Mouse (Mus musculus) neural tube, embryonic 14.5 days (tissue): ENCODE measurements at regions not wholly inside any gene's neighbourhood (a gene's known extent, or its start where the extent isn't known, plus 50 kb on each side); places are given as distances from the start of the nearest gene placed in this dataset.
A peak's percentile ranks its signal among the peaks of the same experiment; 100 is the strongest.

Experiments
- ATAC-seq: fragments of 200-750 bp; cut with Nextera tagmentation; 2 replicates; pipeline ENCODE4 v1.8.0; 2017; ENCODE audit warnings: low read depth, mild to moderate bottlenecking, moderate TSS enrichment, moderate library complexity
- H3K27ac ChIP-seq: fragments of 300-500 bp; sonication (generic); 2 replicates; pipeline ENCODE4 v1.5.1; 2014; ENCODE audit warnings: low read depth, mild to moderate bottlenecking, control low read depth, low read length, moderate library complexity, mixed read lengths
- H3K27me3 ChIP-seq: fragments of 300-500 bp; sonication (generic); 2 replicates; pipeline ENCODE4 v1.6.1; 2014; ENCODE audit warnings: low read length; ENCODE audit not compliant: control insufficient read depth, insufficient read depth
- H3K36me3 ChIP-seq: fragments of 300-500 bp; sonication (generic); 2 replicates; pipeline ENCODE4 v1.6.1; 2014; ENCODE audit warnings: low read length, mixed read lengths; ENCODE audit not compliant: control insufficient read depth, insufficient read depth
- H3K4me1 ChIP-seq: fragments of 300-500 bp; sonication (generic); 2 replicates; pipeline ENCODE4 v1.6.1; 2014; ENCODE audit warnings: low read length; ENCODE audit not compliant: control insufficient read depth, insufficient read depth
- H3K4me2 ChIP-seq: fragments of 300-500 bp; sonication (generic); 2 replicates; pipeline ENCODE4 v1.6.1; 2014; ENCODE audit warnings: mild to moderate bottlenecking, low read depth, low read length, control low read depth
- H3K4me3 ChIP-seq: fragments of 300-500 bp; sonication (generic); 2 replicates; pipeline ENCODE4 v1.5.1; 2014; ENCODE audit warnings: low read depth, low read length, control low read depth, mixed read lengths
- H3K9ac ChIP-seq: fragments of 300-500 bp; sonication (generic); replicated peaks from 2 replicates; pipeline ENCODE4 v1.6.1; 2014; ENCODE audit warnings: low read depth, mild to moderate bottlenecking, control low read depth, low read length, mixed read lengths
- H3K9me3 ChIP-seq: fragments of 300-500 bp; sonication (generic); 2 replicates; pipeline ENCODE4 v1.6.1; 2016; ENCODE audit warnings: low read length; ENCODE audit not compliant: control insufficient read depth
- WGBS: fragments of 180-500 bp; shearing (Covaris S2); extraction: QIAGEN DNeasy Blood & Tissue Kit; methylation state at CpG from one replicate; pipeline ENCODE4 v1.1.7; 2014; 5-methylcytosine and 5-hydroxymethylcytosine counted together

- Histone ChIP-seq H3K9ac (no peak overlapping the region), H3K4me1 (no peaks in the 10 kb centered on the region), H3K27ac (no peak overlapping the region), H3K27me3 (no peaks in the 10 kb centered on the region), H3K36me3 (no peaks in the 10 kb centered on the region), H3K4me3 (no peak overlapping the region), H3K4me2 (no peak overlapping the region), H3K9me3 (no peaks in the 10 kb centered on the region)
- 81% methylated on average over 3 of the region's 3 CpGs for WGBS
- no peak for ATAC-seq
Observed at GRCm38 (mm10) chr8:78877423-78877822, 56.5 kb upstream of the Lsm6 start.

GRCm38 (mm10) chr8:78889708-78890107 is 68.8 kb upstream of the Lsm6 start:
- H3K4me1 ChIP-seq = no peaks in the 10 kb centered on the region
- 83% methylated on average over 6 of the region's 6 CpGs for WGBS
- no peak overlapping the region for H3K9ac ChIP-seq
- H3K27me3 ChIP-seq = no peaks in the 10 kb centered on the region
- H3K4me3 ChIP-seq = no peak overlapping the region
- H3K4me2 ChIP-seq = no peak overlapping the region
- ATAC-seq = no peak
- H3K36me3 ChIP-seq = no peaks in the 10 kb centered on the region
- no peak overlapping the region for H3K27ac ChIP-seq
- H3K9me3 ChIP-seq = no peaks in the 10 kb centered on the region

- Histone ChIP-seq H3K27ac (no peak overlapping the region), H3K9me3 (no peaks in the 10 kb centered on the region), H3K4me2 (no peak overlapping the region), H3K4me1 (no peaks in the 10 kb centered on the region), H3K36me3 (no peaks in the 10 kb centered on the region), H3K9ac (no peak overlapping the region), H3K27me3 (no peaks in the 10 kb centered on the region), H3K4me3 (no peak overlapping the region)
- no peak for ATAC-seq
- WGBS = 73% methylated on average over 4 of the region's 4 CpGs
Observed at GRCm38 (mm10) chr8:78890571-78890970, 69.6 kb upstream of the Lsm6 start.

GRCm38 (mm10) chr8:78899887-78900286 is 78.9 kb upstream of the Lsm6 start:
- peak; percentile 41; the same call in 1 of the 2 replicates for ATAC-seq

GRCm38 (mm10) chr8:78903034-78903433 is 82.1 kb upstream of the Lsm6 start:
- Histone ChIP-seq H3K9ac (no peak overlapping the region), H3K4me2 (no peak overlapping the region), H3K4me3 (no peak overlapping the region), H3K36me3 (no peaks in the 10 kb centered on the region), H3K9me3 (no peaks in the 10 kb centered on the region), H3K4me1 (no peaks in the 10 kb centered on the region), H3K27ac (no peak overlapping the region), H3K27me3 (no peaks in the 10 kb centered on the region)
- WGBS = 95% methylated on average over 1 of the region's 1 CpGs
- no peak for ATAC-seq

More at GRCm38 (mm10) chr8:78899887-78900286, 78.9 kb upstream of the Lsm6 start:
- H3K4me3 ChIP-seq = no peak overlapping the region
- H3K4me1 ChIP-seq = no peaks in the 10 kb centered on the region
- H3K36me3 ChIP-seq = no peaks in the 10 kb centered on the region
- H3K27me3 ChIP-seq = no peaks in the 10 kb centered on the region
- H3K27ac ChIP-seq = no peak overlapping the region
- H3K9me3 ChIP-seq = no peaks in the 10 kb centered on the region
- no peak overlapping the region for H3K9ac ChIP-seq
- WGBS = 35% methylated on average over 7 of the region's 7 CpGs
- no peak overlapping the region for H3K4me2 ChIP-seq

GRCm38 (mm10) chr8:78907918-78908317 is 87.0 kb upstream of the Lsm6 start:
- no peak overlapping the region for H3K4me2 ChIP-seq
- no peaks in the 10 kb centered on the region for H3K4me1 ChIP-seq
- H3K9me3 ChIP-seq = no peaks in the 10 kb centered on the region
- no peaks in the 10 kb centered on the region for H3K36me3 ChIP-seq
- no peak overlapping the region for H3K27ac ChIP-seq
- no peak overlapping the region for H3K9ac ChIP-seq
- H3K27me3 ChIP-seq = no peaks in the 10 kb centered on the region
- H3K4me3 ChIP-seq = no peak overlapping the region
- WGBS = 100% methylated on average over 1 of the region's 1 CpGs
- no peak for ATAC-seq

GRCm38 (mm10) chr8:78911288-78911873 is 90.4 kb upstream of the Lsm6 start:
- WGBS = 80% methylated on average over 11 of the region's 11 CpGs
- no peak for ATAC-seq
- Histone ChIP-seq H3K4me3 (no peak overlapping the region), H3K4me1 (no peaks in the 10 kb centered on the region), H3K4me2 (no peak overlapping the region), H3K9me3 (no peaks in the 10 kb centered on the region), H3K36me3 (no peaks in the 10 kb centered on the region), H3K27me3 (no peaks in the 10 kb centered on the region), H3K27ac (no peak overlapping the region), H3K9ac (no peak overlapping the region)

GRCm38 (mm10) chr8:78912470-78912869 is 91.5 kb upstream of the Lsm6 start:
- Histone ChIP-seq H3K36me3 (no peaks in the 10 kb centered on the region), H3K4me1 (no peaks in the 10 kb centered on the region), H3K27me3 (no peaks in the 10 kb centered on the region), H3K9me3 (no peaks in the 10 kb centered on the region), H3K9ac (no peak overlapping the region), H3K4me2 (no peak overlapping the region), H3K27ac (no peak overlapping the region), H3K4me3 (no peak overlapping the region)
- no peak for ATAC-seq
- WGBS = 48% methylated on average over 5 of the region's 5 CpGs

- WGBS = 94% methylated on average over 5 of the region's 5 CpGs
- no peak overlapping the region for H3K4me3 ChIP-seq
- no peak overlapping the region for H3K27ac ChIP-seq
- no peaks in the 10 kb centered on the region for H3K4me1 ChIP-seq
- H3K4me2 ChIP-seq = no peak overlapping the region
- H3K9me3 ChIP-seq = no peaks in the 10 kb centered on the region
- H3K36me3 ChIP-seq = no peaks in the 10 kb centered on the region
- H3K9ac ChIP-seq = no peak overlapping the region
- H3K27me3 ChIP-seq = no peaks in the 10 kb centered on the region
- ATAC-seq = no peak
Observed at GRCm38 (mm10) chr8:78913823-78914222, 92.9 kb upstream of the Lsm6 start.
